In the genomic region with DNA sequence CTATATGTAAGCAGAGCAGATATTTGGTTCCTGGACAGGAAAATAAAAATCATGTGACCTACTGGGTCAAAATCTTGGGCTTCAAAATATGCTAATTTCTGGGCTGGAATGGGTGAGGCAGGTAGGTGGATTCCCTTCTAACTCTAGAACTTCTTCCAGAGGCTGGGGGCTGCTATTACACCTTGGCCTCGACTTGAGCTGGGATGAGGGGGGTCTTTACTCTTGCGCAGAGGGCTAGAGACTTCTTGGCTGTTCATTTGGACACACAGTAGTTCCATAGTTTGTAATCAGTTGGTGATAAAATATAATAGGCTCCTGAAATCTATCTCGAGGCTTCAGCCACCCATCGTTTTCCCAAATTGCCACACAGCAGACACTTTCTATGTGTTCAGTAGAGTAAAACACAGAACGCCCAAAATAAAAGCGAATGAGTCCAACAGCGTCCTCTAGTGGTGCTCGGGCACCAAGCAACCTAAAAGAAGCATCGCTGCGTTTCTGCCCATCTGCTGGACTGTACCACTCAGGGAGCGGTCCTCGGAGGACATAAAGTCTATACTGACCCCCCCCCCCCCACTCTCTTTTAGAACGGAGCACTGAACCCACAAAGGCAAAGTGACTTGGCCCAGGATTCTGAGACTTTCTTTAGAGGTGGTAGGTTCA, we compare ENCODE assay signal across 8 mouse cellular contexts. TPM values are rescaled to one million over a fixed set of nuclear protein-coding genes. Genes with fewer than 3 reads are reported as not detected.
A peak's percentile ranks its signal among the peaks of the same experiment; 100 is the strongest.
DNase-seq lines count a peak whose midpoint lies in the region; ATAC-seq and TF ChIP-seq lines count a peak whose summit lies in the region.

No protein-coding gene starts in this region.

- peaks cover 0 to 8% of the 10 kb centered on the region in 2 experiments; a peak in 2 of 4 replicates for H3K36me3 ChIP-seq in MEL (ENCODE audit: control insufficient read depth in 1 of 2, insufficient read depth in 2 of 2, low read length in 2 of 2)
- no peaks in the 10 kb centered on the region for H3K36me3 ChIP-seq in forebrain, postnatal 0 days (ENCODE audit: insufficient read depth)
- H3K36me3 ChIP-seq in neural tube, embryonic 15.5 days, result no peaks in the 10 kb centered on the region

- H3K4me2 ChIP-seq in forebrain, postnatal 0 days (ENCODE audit: low read depth), result peak overlapping the region; percentile 92
- peak overlapping the region; percentile 97 for H3K4me2 ChIP-seq in neural tube, embryonic 15.5 days

- 7% methylated on average over 13 of the region's 13 CpGs for WGBS in forebrain, postnatal 0 days
- 9% methylated on average over 13 of the region's 13 CpGs for WGBS in lung, adult 2 months
- WGBS in neural tube, embryonic 15.5 days, result 10% methylated on average over 13 of the region's 13 CpGs

- peak; percentile 86 for ATAC-seq in forebrain, postnatal 0 days
- ATAC-seq in neural tube, embryonic 15.5 days (ENCODE audit: low FRiP score), result peak; percentile 72

- peak; percentile 82 to 98 (median 88) for TF ChIP-seq CTCF in MEL (IDR thresholded peaks at IDR 0.05 in 2 of 3, conservative IDR thresholded peaks at IDR 0.05 in 1 of 3; ENCODE audit: control insufficient read depth in 1 of 3, insufficient read depth in 1 of 3, low read depth in 2 of 3, low read length in 3 of 3, poor library complexity in 1 of 3, severe bottlenecking in 1 of 3)
- TF ChIP-seq CTCF in forebrain, postnatal 0 days (IDR thresholded peaks at IDR 0.05; ENCODE audit: low read depth), result peak; percentile 89
- TF ChIP-seq CTCF in layer of hippocampus, adult 2 months (conservative IDR thresholded peaks at IDR 0.05), result peak; percentile 86
- TF ChIP-seq CTCF in lung, adult 2 months (IDR thresholded peaks at IDR 0.05; ENCODE audit: insufficient read depth, low read length), result peak; percentile 90

- H3K79me2 ChIP-seq in MEL (ENCODE audit: control insufficient read depth, insufficient read depth, low read length, poor library complexity), result no peaks in the 10 kb centered on the region

- no peak for TF ChIP-seq POLR2A in MEL (IDR thresholded peaks at IDR 0.05; ENCODE audit: control insufficient read depth in 1 of 2, insufficient read depth in 1 of 2, low read depth in 1 of 2, low read length in 2 of 2, poor library complexity in 1 of 2)
- TF ChIP-seq POLR2A in lung, adult 2 months (IDR thresholded peaks at IDR 0.05; ENCODE audit: borderline replicate concordance, extremely low read depth, low read depth, low read length), result no peak

- H3K4me3 ChIP-seq in MEL (ENCODE audit: control insufficient read depth in 1 of 2, insufficient read depth in 1 of 2, low read depth in 2 of 2, low read length in 2 of 2), result peak overlapping the region; percentile 72 to 86
- H3K4me3 ChIP-seq in forebrain, postnatal 0 days (ENCODE audit: low read depth, low read length), result peak overlapping the region; percentile 52
- peak overlapping the region; percentile 76 for H3K4me3 ChIP-seq in layer of hippocampus, adult 2 months
- peak overlapping the region; percentile 78 for H3K4me3 ChIP-seq in lung, adult 2 months (replicated peaks; ENCODE audit: extremely low read depth, low read depth, low read length)
- H3K4me3 ChIP-seq in neural tube, embryonic 15.5 days (replicated peaks), result peak overlapping the region; percentile 57

- peak overlapping the region; percentile 24 for H3K27ac ChIP-seq in MEL (ENCODE audit: control insufficient read depth, low read depth, low read length)
- no peak overlapping the region for H3K27ac ChIP-seq in forebrain, postnatal 0 days (ENCODE audit: low read depth, low read length)
- peak overlapping the region; percentile 66 for H3K27ac ChIP-seq in layer of hippocampus, adult 2 months
- H3K27ac ChIP-seq in neural tube, embryonic 15.5 days (replicated peaks), result peak overlapping the region; percentile 66

- peak; percentile 86 for DNase-seq in MEL (ENCODE audit: low read depth, low spot score)
- DNase-seq in cerebellum, adult 18-20 months, result peak; percentile 85 to 86
- DNase-seq in forebrain, postnatal 0 days, result peak; percentile 91
- peak; percentile 88 for DNase-seq in heart, postnatal 4 days
- peak; percentile 80 to 89 for DNase-seq in layer of hippocampus, adult 2 months (ENCODE audit: low spot score in 2 of 2)
- peak; percentile 64 for DNase-seq in lung, adult 2 months
- DNase-seq in testis, postnatal 14 days (ENCODE audit: low spot score), result peak; percentile 59

- H3K4me1 ChIP-seq in MEL (ENCODE audit: control insufficient read depth in 1 of 2, insufficient read depth in 2 of 2, low read length in 2 of 2), result peaks cover 0 to 15% of the 10 kb centered on the region in 2 experiments
- H3K4me1 ChIP-seq in forebrain, postnatal 0 days (ENCODE audit: insufficient read depth), result no peaks in the 10 kb centered on the region
- H3K4me1 ChIP-seq in lung, adult 2 months (ENCODE audit: control insufficient read depth, insufficient read depth, low read length), result no peaks in the 10 kb centered on the region; the same call in 1 of the 2 replicates
- H3K4me1 ChIP-seq in neural tube, embryonic 15.5 days, result peaks cover 15% of the 10 kb centered on the region

- TF ChIP-seq EP300 in MEL (IDR thresholded peaks at IDR 0.05; ENCODE audit: low read depth in 1 of 2, low read length in 2 of 2), result no peak

- peak overlapping the region; percentile 66; the same call in 1 of the 2 replicates for H3K9ac ChIP-seq in MEL (ENCODE audit: control insufficient read depth, low read depth, low read length, poor library complexity, severe bottlenecking)
- peak overlapping the region; percentile 43 for H3K9ac ChIP-seq in forebrain, postnatal 0 days
- H3K9ac ChIP-seq in neural tube, embryonic 15.5 days (replicated peaks), result peak overlapping the region; percentile 64

- no peaks in the 10 kb centered on the region for H3K27me3 ChIP-seq in MEL (ENCODE audit: control insufficient read depth in 1 of 2, insufficient read depth in 2 of 2, low read length in 2 of 2)
- no peaks in the 10 kb centered on the region for H3K27me3 ChIP-seq in forebrain, postnatal 0 days (ENCODE audit: insufficient read depth, low read length)
- H3K27me3 ChIP-seq in neural tube, embryonic 15.5 days (replicated peaks), result no peaks in the 10 kb centered on the region

- TF ChIP-seq RAD21 in MEL (IDR thresholded peaks at IDR 0.05; ENCODE audit: low read depth, low read length), result peak; percentile 70

- no peaks in the 10 kb centered on the region for H3K9me3 ChIP-seq in MEL (replicated peaks; ENCODE audit: insufficient read depth, low read length)
- H3K9me3 ChIP-seq in forebrain, postnatal 0 days (ENCODE audit: low read length), result no peaks in the 10 kb centered on the region
- no peaks in the 10 kb centered on the region for H3K9me3 ChIP-seq in neural tube, embryonic 15.5 days (replicated peaks)

RNA-seq across cellular contexts. Expression of a gene that starts 0.7 kb away (rescaled TPM):
- 8.8 and 17.5 TPM in 2 replicates for total RNA-seq in MEL (2012; rRNA removed)
- 10 to 100 TPM in 1 of 2 experiments, not detected in 1; 37.0 TPM for polyA plus RNA-seq in MEL (2012; ENCODE audit: insufficient read depth in 1 of 2, insufficient read length in 2 of 2, low read depth in 1 of 2, low replicate concordance in 2 of 2, missing spikeins in 1 of 2)
- total RNA-seq in forebrain, postnatal 0 days (2014; rRNA removed), result 14.8 and 15.1 TPM in 2 replicates
- polyA plus RNA-seq in forebrain, postnatal 0 days (2015; fragmentation: Nextera tagmentation; extraction: Ambion mirVana), result 14.9 and 18.1 TPM in 2 replicates
- 10 to 100 TPM; 23.1 to 51.0 TPM for total RNA-seq in heart, postnatal 4 days (2021)
- total RNA-seq in layer of hippocampus, adult 2 months (2021), result 1 to 10 TPM; 6.0 to 6.1 TPM
- polyA plus RNA-seq in lung, adult 2 months (2012; rRNA removed), result 45.0 and 47.0 TPM in 2 replicates
- polyA plus RNA-seq in neural tube, embryonic 15.5 days (2015; fragmentation: Nextera tagmentation; extraction: Ambion mirVana), result 20.1 and 30.9 TPM in 2 replicates

RNA-seq across cellular contexts. Expression of a gene that starts 22.7 kb away (rescaled TPM):
- total RNA-seq in MEL (2012; rRNA removed), result not detected in 2 replicates
- polyA plus RNA-seq in MEL (2012; ENCODE audit: insufficient read depth in 1 of 2, insufficient read length in 2 of 2, low read depth in 1 of 2, low replicate concordance in 2 of 2, missing spikeins in 1 of 2), result not detected
- total RNA-seq in forebrain, postnatal 0 days (2014; rRNA removed), result 9.1 and 19.2 TPM in 2 replicates
- 23.1 and 24.8 TPM in 2 replicates for polyA plus RNA-seq in forebrain, postnatal 0 days (2015; fragmentation: Nextera tagmentation; extraction: Ambion mirVana)
- 10 to 100 TPM; 27.2 to 30.0 TPM for total RNA-seq in heart, postnatal 4 days (2021)
- 1 to 10 TPM; 7.4 to 8.4 TPM for total RNA-seq in layer of hippocampus, adult 2 months (2021)
- polyA plus RNA-seq in lung, adult 2 months (2012; rRNA removed), result 822 and 853 TPM in 2 replicates
- polyA plus RNA-seq in neural tube, embryonic 15.5 days (2015; fragmentation: Nextera tagmentation; extraction: Ambion mirVana), result 33.1 and 38.3 TPM in 2 replicates

RNA-seq across cellular contexts. Expression of a gene that starts 24.5 kb away (rescaled TPM):
- not detected in 2 replicates for total RNA-seq in MEL (2012; rRNA removed)
- polyA plus RNA-seq in MEL (2012; ENCODE audit: insufficient read depth in 1 of 2, insufficient read length in 2 of 2, low read depth in 1 of 2, low replicate concordance in 2 of 2, missing spikeins in 1 of 2), result not detected
- total RNA-seq in forebrain, postnatal 0 days (2014; rRNA removed), result 0.29 TPM in 1 of 2 replicates, not detected in the other
- 0.17 TPM in 1 of 2 replicates, not detected in the other for polyA plus RNA-seq in forebrain, postnatal 0 days (2015; fragmentation: Nextera tagmentation; extraction: Ambion mirVana)
- total RNA-seq in heart, postnatal 4 days (2021), result under 1 TPM; 0.14 TPM
- total RNA-seq in layer of hippocampus, adult 2 months (2021), result not detected
- 3.5 TPM in 1 of 2 replicates, not detected in the other for polyA plus RNA-seq in lung, adult 2 months (2012; rRNA removed)
- not detected in 2 replicates for polyA plus RNA-seq in neural tube, embryonic 15.5 days (2015; fragmentation: Nextera tagmentation; extraction: Ambion mirVana)

RNA-seq across cellular contexts. Expression of a gene that starts 28.8 kb away (rescaled TPM):
- total RNA-seq in MEL (2012; rRNA removed), result 165 and 193 TPM in 2 replicates
- polyA plus RNA-seq in MEL (2012; ENCODE audit: insufficient read depth in 1 of 2, insufficient read length in 2 of 2, low read depth in 1 of 2, low replicate concordance in 2 of 2, missing spikeins in 1 of 2), result 100 to 1,000 TPM in 1 of 2 experiments, not detected in 1; 129 TPM
- 67.3 and 74.6 TPM in 2 replicates for total RNA-seq in forebrain, postnatal 0 days (2014; rRNA removed)
- 97.7 and 116 TPM in 2 replicates for polyA plus RNA-seq in forebrain, postnatal 0 days (2015; fragmentation: Nextera tagmentation; extraction: Ambion mirVana)
- 100 to 1,000 TPM; 107 to 126 TPM for total RNA-seq in heart, postnatal 4 days (2021)
- 10 to 100 TPM; 48.7 to 57.5 TPM for total RNA-seq in layer of hippocampus, adult 2 months (2021)
- 20.2 and 25.1 TPM in 2 replicates for polyA plus RNA-seq in lung, adult 2 months (2012; rRNA removed)
- polyA plus RNA-seq in neural tube, embryonic 15.5 days (2015; fragmentation: Nextera tagmentation; extraction: Ambion mirVana), result 78.9 and 86.0 TPM in 2 replicates

RNA-seq across cellular contexts. Expression of a gene that starts 40.7 kb away (rescaled TPM):
- 93.3 and 131 TPM in 2 replicates for total RNA-seq in MEL (2012; rRNA removed)
- polyA plus RNA-seq in MEL (2012; ENCODE audit: insufficient read depth in 1 of 2, insufficient read length in 2 of 2, low read depth in 1 of 2, low replicate concordance in 2 of 2, missing spikeins in 1 of 2), result 100 to 1,000 TPM in 1 of 2 experiments, 10 to 100 TPM in 1; 69.8 to 108 TPM
- 0.92 and 3.0 TPM in 2 replicates for total RNA-seq in forebrain, postnatal 0 days (2014; rRNA removed)
- 0.91 and 0.94 TPM in 2 replicates for polyA plus RNA-seq in forebrain, postnatal 0 days (2015; fragmentation: Nextera tagmentation; extraction: Ambion mirVana)
- 1 to 10 TPM; 2.1 to 2.7 TPM for total RNA-seq in heart, postnatal 4 days (2021)
- under 1 TPM; 0.27 to 0.79 TPM for total RNA-seq in layer of hippocampus, adult 2 months (2021)
- polyA plus RNA-seq in lung, adult 2 months (2012; rRNA removed), result 3.9 and 7.5 TPM in 2 replicates
- polyA plus RNA-seq in neural tube, embryonic 15.5 days (2015; fragmentation: Nextera tagmentation; extraction: Ambion mirVana), result 1.3 and 5.0 TPM in 2 replicates
